Mouse (Mus musculus) heart, embryonic 12.5 days (tissue): ENCODE results near the gene Gphn. TPM values are rescaled to one million over a fixed set of nuclear protein-coding genes. Genes with fewer than 3 reads are reported as not detected.

Experiments
- ATAC-seq: fragments of 200-750 bp; cut with Nextera tagmentation; 2 replicates; pipeline ENCODE4 v1.8.0; 2017; ENCODE audit warnings: moderate TSS enrichment, moderate library complexity; ENCODE audit not compliant: insufficient number of reproducible peaks, low FRiP score
- H3K27ac ChIP-seq: fragments of 300-500 bp; sonication (generic); 2 replicates; pipeline ENCODE4 v1.5.1; 2016; ENCODE audit warnings: mild to moderate bottlenecking, moderate library complexity; ENCODE audit not compliant: poor library complexity, severe bottlenecking
- H3K27me3 ChIP-seq: fragments of 300-500 bp; sonication (generic); replicated peaks from 2 replicates; pipeline ENCODE4 v1.6.1; 2016; ENCODE audit warnings: mild to moderate bottlenecking, moderate library complexity
- H3K36me3 ChIP-seq: fragments of 300-500 bp; sonication (generic); 2 replicates; pipeline ENCODE4 v1.6.1; 2016; ENCODE audit warnings: mild to moderate bottlenecking, moderate library complexity
- H3K4me1 ChIP-seq: fragments of 300-500 bp; sonication (generic); replicated peaks from 2 replicates; pipeline ENCODE4 v1.6.1; 2016; ENCODE audit warnings: mild to moderate bottlenecking
- H3K4me2 ChIP-seq: fragments of 300-500 bp; sonication (generic); 2 replicates; pipeline ENCODE4 v1.6.1; 2016; ENCODE audit warnings: mild to moderate bottlenecking, moderate library complexity
- H3K4me3 ChIP-seq: fragments of 300-500 bp; sonication (generic); 2 replicates; pipeline ENCODE4 v1.5.1; 2016; ENCODE audit warnings: mild to moderate bottlenecking
- H3K9ac ChIP-seq: fragments of 300-500 bp; sonication (generic); 2 replicates; pipeline ENCODE4 v1.6.1; 2016; ENCODE audit warnings: mild to moderate bottlenecking, moderate library complexity
- H3K9me3 ChIP-seq: fragments of 300-500 bp; sonication (generic); replicated peaks from 2 replicates; pipeline ENCODE4 v1.6.1; 2016; ENCODE audit warnings: mild to moderate bottlenecking, moderate library complexity
- WGBS: fragments of 180-500 bp; shearing (Covaris S2); methylation state at CpG from one replicate; pipeline ENCODE4 v1.1.7; 2016; 5-methylcytosine and 5-hydroxymethylcytosine counted together
- polyA plus RNA-seq: library from polyadenylated mRNA; unstranded; fragments of >200 nt; fragmentation: Nextera tagmentation; extraction: Ambion mirVana; gene quantifications from 2 replicates; pipeline ENCODE4 v1.2.1, GENCODE M21; 2016

The Gphn gene
- polyA plus RNA-seq, 1 experiment from 2014 or later: 12.9 TPM

DNA sequence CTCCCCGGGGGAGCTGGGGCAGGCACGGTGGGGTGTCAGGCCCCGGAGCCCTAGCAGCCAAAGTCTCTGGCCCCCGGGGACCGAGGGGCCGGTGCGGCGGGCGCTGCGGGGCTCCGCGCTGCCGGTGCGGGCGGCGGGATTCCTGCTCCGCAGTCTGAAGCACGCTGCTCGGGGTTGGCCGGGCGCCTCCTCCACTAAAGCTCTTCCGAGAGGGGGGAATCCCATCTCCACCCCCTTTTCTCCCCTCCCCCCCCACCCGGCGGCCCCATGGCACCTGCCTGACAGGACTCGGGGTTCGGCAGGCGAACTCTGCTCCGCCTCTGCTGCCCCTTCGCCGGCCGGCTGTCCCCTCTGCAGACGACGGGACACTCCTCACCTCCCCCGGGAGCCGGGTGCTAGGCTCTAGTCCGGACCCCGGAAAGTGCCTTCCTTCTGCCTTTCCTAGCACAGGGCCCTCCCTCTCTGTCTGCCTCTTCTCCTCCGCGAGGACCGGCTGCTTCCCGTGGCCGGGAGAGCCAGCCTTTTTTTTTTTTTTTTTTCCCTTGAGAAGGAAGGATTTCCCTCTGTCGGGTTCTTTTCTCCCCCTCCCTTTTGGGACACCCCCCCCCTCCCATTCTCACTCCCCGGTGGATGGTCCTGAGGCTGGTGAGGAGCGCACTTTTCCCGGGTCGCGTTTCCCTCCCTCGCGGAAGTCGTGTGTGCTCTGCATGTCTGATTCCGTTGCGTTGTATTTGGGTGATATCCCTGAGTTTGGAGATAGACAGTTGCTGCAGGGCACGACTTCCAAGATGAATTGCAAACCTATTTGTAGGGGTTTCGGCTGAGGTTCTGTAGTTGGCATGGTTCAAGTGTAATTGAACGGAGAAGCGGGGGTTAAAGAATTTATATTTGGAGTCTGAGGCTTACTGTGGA is 1.1 kb downstream of the Gphn start:
- peak overlapping the region; percentile 98 for H3K4me3 ChIP-seq
- H3K9ac ChIP-seq: peak overlapping the region; percentile 92
- peak overlapping the region; percentile 98 for H3K27ac ChIP-seq
- peak overlapping the region; percentile 76 for H3K4me2 ChIP-seq
- H3K27me3 ChIP-seq: no peaks in the 10 kb centered on the region
- no peaks in the 10 kb centered on the region; the same call in 1 of the 2 replicates for H3K4me1 ChIP-seq
- ATAC-seq: peak; percentile 12
- no peaks in the 10 kb centered on the region for H3K9me3 ChIP-seq
- no peaks in the 10 kb centered on the region for H3K36me3 ChIP-seq
- under 1% methylated on average over 57 of the region's 57 CpGs for WGBS

DNA sequence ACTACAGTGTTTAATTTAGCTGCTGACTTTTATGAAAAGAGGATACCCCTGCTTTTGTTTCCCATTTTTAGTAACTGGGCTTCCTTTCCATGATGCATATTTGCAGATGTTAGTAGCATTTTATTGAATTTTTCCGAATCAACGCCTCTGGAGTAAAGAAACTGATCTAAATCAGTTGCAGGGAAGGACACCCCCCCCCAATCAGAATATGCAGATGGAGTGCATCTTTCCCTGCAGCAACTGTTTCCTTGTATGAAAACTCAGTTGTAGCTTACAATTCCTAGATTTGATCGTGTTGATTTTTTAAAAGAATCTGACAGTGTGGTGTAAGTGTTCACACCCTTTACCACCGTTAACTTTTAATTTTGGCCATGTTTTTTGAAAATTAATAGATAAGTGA is 2.0 kb downstream of the Gphn start:
- Histone ChIP-seq H3K36me3 (no peaks in the 10 kb centered on the region), H3K27me3 (no peaks in the 10 kb centered on the region), H3K4me3 (no peak overlapping the region), H3K9ac (no peak overlapping the region), H3K9me3 (no peaks in the 10 kb centered on the region), H3K27ac (no peak overlapping the region), H3K4me1 (no peaks in the 10 kb centered on the region; the same call in 1 of the 2 replicates), H3K4me2 (peak overlapping the region; percentile 34; the same call in 1 of the 2 replicates)
- 51% methylated on average over 4 of the region's 4 CpGs for WGBS
- ATAC-seq: no peak

DNA sequence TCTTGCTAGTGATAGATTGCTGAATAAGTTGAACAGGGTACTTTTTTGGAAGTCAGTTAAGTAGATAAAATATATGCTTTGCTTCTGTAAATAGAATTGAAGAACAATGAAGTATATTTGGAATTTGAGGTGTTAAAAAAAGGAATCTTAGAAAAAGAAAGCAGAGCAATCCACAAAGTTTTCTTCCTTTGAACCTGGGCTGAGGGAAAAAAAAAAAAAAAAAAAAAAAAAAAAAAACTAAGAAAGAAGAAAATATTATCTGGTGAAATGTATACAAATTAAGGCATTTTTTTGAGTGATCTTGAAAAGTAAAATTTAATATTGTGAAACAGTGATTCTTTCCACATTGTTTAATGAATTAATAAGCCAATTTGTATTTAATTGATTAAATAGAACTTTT is 6.4 kb downstream of the Gphn start:
- Histone ChIP-seq H3K4me3 (no peak overlapping the region), H3K9me3 (no peaks in the 10 kb centered on the region), H3K27me3 (no peaks in the 10 kb centered on the region), H3K27ac (no peak overlapping the region), H3K4me2 (no peak overlapping the region), H3K36me3 (no peaks in the 10 kb centered on the region), H3K4me1 (no peaks in the 10 kb centered on the region; the same call in 1 of the 2 replicates), H3K9ac (no peak overlapping the region)
- no peak for ATAC-seq

DNA sequence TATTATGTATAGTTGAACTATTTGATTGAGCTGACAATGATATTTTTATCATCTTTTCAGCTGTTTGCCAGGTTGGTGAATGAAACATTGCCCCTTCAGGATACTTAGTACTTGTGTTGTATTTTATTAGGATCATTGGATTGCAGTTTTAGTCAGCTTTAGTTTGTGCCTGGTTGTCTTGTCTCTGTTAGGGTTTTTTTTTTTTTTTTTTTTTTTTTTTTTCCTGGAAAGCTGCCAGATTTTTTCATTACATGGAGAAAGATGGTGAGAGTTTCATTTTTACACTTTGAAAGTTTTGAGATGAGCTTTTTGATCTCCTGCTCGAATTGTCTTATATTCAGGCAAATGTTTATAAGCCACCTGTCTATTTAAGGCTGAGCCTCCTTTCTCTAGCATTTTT is 22.2 kb downstream of the Gphn start:
- Histone ChIP-seq H3K4me1 (no peaks in the 10 kb centered on the region), H3K27me3 (no peaks in the 10 kb centered on the region), H3K9ac (no peak overlapping the region), H3K27ac (no peak overlapping the region), H3K9me3 (no peaks in the 10 kb centered on the region), H3K4me2 (no peak overlapping the region), H3K4me3 (no peak overlapping the region), H3K36me3 (no peaks in the 10 kb centered on the region)
- no peak for ATAC-seq
- 69% methylated on average over 1 of the region's 1 CpGs for WGBS

DNA sequence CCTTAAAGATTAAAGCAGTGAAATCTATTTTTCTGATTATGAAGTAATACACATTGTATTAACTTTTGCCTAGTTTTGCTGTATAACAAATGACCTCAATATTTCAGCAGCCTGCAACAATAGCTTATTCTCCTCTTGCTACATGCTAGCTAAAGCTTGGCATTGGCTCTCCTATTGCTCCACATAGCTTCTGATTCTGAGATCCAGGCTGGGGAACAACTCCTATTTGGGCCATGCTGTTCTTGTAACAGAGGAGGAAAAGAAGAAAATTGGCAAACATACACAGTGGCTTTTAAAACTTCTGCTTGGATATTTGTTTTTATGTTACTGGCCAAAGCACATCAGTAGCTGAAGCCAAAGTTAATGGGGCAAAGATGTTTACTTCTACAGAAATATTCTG is 23.0 kb downstream of the Gphn start:
- H3K9me3 ChIP-seq: no peaks in the 10 kb centered on the region
- no peaks in the 10 kb centered on the region for H3K27me3 ChIP-seq
- H3K36me3 ChIP-seq: no peaks in the 10 kb centered on the region
- H3K27ac ChIP-seq: no peak overlapping the region
- no peak overlapping the region for H3K4me2 ChIP-seq
- H3K4me1 ChIP-seq: no peaks in the 10 kb centered on the region
- H3K9ac ChIP-seq: no peak overlapping the region
- ATAC-seq: no peak
- no peak overlapping the region for H3K4me3 ChIP-seq

DNA sequence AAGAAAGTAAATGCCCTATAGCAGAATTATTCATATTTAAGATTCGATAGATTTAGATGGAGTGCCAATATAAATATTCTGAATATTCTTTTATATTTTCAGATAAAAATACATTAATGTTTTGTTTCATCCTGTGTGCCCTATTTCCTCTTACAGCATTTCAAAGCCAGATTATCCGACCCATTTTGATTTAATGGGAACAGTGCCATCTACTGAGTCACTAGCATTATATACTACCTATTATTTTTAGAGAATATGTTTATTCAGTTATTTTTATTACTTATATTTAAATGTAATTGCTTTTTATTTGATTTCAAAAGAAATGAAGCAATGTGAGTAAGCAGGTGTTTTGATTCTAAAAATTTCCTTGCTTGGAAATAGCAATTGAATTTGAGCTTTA is 51.2 kb downstream of the Gphn start:
- H3K9me3 ChIP-seq: 0 out of 2 replicates have a peak, but pooled peaks cover 7% of the 10 kb centered on the region
- no peak overlapping the region for H3K9ac ChIP-seq
- no peak overlapping the region for H3K4me3 ChIP-seq
- ATAC-seq: no peak
- WGBS: 65% methylated on average over 2 of the region's 2 CpGs
- no peaks in the 10 kb centered on the region for H3K27me3 ChIP-seq
- no peak overlapping the region for H3K27ac ChIP-seq
- H3K4me1 ChIP-seq: 0 out of 2 replicates have a peak, but pooled peaks cover 4% of the 10 kb centered on the region
- H3K4me2 ChIP-seq: no peak overlapping the region
- H3K36me3 ChIP-seq: no peaks in the 10 kb centered on the region

DNA sequence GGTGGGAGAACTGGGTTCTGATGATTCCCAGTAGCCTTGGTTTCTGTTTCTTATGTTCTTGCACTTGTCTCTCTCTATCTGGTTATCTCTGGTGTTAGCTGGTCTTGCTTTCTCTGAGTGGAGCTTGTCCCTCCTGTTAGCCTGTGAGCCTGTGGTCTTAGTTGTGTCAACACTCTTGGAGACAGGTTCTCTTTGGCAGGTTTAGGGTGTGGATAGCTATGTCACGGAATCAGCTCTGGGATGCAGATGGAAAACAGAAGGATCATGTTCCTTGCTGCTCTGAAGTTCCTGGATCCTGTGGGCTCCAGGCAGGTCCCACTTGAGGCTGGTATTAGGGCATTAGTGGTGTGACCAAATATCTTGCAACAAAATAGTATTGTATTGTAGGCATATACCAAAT is 64.2 kb downstream of the Gphn start:
- WGBS: 22% methylated on average over 1 of the region's 1 CpGs
- no peak for ATAC-seq
- H3K27ac ChIP-seq: no peak overlapping the region

DNA sequence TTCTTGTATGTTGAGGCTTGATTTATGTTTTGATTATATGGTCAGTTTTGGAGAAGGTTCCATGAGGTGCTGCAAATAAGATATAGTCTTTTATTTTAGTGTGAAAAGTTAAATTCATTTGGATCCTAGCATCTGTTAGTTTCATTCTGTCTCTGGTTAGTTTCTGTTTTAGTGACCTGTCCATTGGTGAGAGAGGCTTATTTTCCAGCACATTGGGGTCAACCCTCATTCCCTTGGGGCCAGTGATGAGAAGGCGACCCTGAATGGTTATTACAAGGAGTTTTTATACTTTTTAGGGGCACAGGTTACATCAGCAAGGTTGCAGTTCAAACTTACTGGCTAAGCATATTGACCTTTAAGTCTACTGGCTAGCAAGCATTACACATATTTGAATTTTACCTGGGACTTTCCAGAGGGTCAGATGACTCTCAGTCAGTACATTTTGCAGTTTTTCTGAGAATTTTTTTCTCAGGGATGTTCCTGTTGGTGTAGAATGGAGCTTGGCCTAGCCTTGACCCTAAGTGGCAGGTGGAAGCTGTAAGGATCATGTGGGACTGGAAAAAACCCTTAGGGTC is 72.7 kb downstream of the Gphn start:
- 86% methylated on average over 1 of the region's 1 CpGs for WGBS
- Histone ChIP-seq H3K27ac (no peak overlapping the region), H3K9me3 (no peaks in the 10 kb centered on the region), H3K36me3 (no peaks in the 10 kb centered on the region), H3K4me1 (no peaks in the 10 kb centered on the region), H3K9ac (no peak overlapping the region), H3K27me3 (no peaks in the 10 kb centered on the region), H3K4me2 (no peak overlapping the region), H3K4me3 (no peak overlapping the region)
- ATAC-seq: no peak

More for the DNA sequence above, 64.2 kb downstream of the Gphn start:
- Histone ChIP-seq H3K4me2 (no peak overlapping the region), H3K9me3 (no peaks in the 10 kb centered on the region), H3K4me3 (no peak overlapping the region), H3K9ac (no peak overlapping the region), H3K27me3 (no peaks in the 10 kb centered on the region), H3K36me3 (no peaks in the 10 kb centered on the region), H3K4me1 (no peaks in the 10 kb centered on the region)

DNA sequence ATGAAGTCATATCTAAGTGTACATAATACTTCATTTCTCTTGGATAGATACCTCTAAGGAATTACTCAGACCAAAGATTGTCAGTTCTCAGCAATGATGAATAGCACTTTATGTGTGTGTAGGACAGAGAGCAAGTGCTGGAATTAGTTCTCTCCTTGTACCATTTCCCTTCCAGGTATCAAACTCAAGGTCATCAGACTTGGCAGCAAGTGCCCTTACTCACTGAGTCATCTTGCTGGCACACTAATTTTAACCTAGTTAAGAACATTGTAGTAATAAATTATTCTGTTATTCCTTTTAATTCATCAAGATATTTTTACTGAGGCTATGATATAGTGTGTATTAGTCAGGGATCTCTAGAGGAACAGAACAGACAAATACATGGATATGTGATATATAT is 88.9 kb downstream of the Gphn start:
- ATAC-seq: no peak
- no peaks in the 10 kb centered on the region for H3K4me1 ChIP-seq
- H3K9ac ChIP-seq: no peak overlapping the region
- no peak overlapping the region for H3K4me2 ChIP-seq
- no peaks in the 10 kb centered on the region for H3K9me3 ChIP-seq
- H3K36me3 ChIP-seq: peaks cover 4% of the 10 kb centered on the region; the same call in 1 of the 2 replicates
- H3K27ac ChIP-seq: no peak overlapping the region
- no peaks in the 10 kb centered on the region for H3K27me3 ChIP-seq
- no peak overlapping the region for H3K4me3 ChIP-seq

DNA sequence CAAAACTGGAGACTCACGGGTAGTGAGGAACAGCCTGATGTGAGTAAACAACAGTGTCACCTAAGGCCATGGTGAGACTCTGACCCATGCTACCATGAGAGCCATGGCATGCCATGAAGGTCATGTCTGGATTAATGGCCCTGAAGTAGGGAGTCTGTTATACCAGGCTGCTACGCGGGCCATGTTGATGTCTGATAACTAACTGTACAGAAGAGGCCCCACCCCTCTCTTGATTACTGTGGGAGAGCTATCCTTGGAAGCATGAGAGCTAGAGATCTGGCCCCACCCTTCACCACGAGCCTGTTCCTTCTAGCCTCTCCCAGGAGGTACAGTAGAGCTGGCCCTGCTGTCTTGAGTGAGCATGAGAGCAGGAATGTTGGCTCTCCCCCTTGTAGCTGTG is 101.8 kb downstream of the Gphn start:
- Histone ChIP-seq H3K27ac (no peak overlapping the region), H3K4me3 (no peak overlapping the region), H3K36me3 (no peaks in the 10 kb centered on the region), H3K9me3 (no peaks in the 10 kb centered on the region), H3K4me2 (no peak overlapping the region), H3K9ac (no peak overlapping the region), H3K27me3 (no peaks in the 10 kb centered on the region), H3K4me1 (no peaks in the 10 kb centered on the region)
- WGBS: 74% methylated on average over 4 of the region's 4 CpGs
- ATAC-seq: no peak

DNA sequence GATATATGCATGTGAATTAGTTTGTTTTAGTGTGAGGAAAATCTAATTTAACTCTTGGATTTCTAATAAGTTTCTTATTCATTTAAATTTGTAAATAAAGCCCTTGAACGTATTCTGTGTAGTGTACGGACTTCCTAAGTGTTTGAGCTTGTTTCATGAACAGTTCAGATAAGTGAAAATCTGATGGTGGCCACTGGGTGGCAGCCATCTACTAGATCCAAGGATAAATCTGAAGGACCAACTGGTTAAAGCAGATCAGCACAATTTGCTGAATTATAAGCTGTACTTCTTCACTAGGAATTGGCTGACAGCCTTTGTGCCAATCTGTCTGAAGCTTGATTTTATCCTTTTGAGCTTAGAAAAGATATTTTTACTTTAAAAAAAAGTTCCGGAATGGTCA is 105.9 kb downstream of the Gphn start:
- H3K27me3 ChIP-seq: no peaks in the 10 kb centered on the region
- no peak overlapping the region for H3K9ac ChIP-seq
- no peaks in the 10 kb centered on the region for H3K36me3 ChIP-seq
- ATAC-seq: no peak
- H3K4me1 ChIP-seq: no peaks in the 10 kb centered on the region
- no peak overlapping the region for H3K4me2 ChIP-seq
- H3K27ac ChIP-seq: no peak overlapping the region
- WGBS: 58% methylated on average over 3 of the region's 3 CpGs
- H3K4me3 ChIP-seq: no peak overlapping the region
- H3K9me3 ChIP-seq: no peaks in the 10 kb centered on the region
